Mouse (Mus musculus) forebrain, embryonic 14.5 days (tissue): ENCODE measurements around the gene Wfdc11. TPM values are rescaled to one million over a fixed set of nuclear protein-coding genes. Genes with fewer than 3 reads are reported as not detected.

Experiments used
- ATAC-seq: fragments of 200-750 bp; cut with Nextera tagmentation; 2 replicates; pipeline ENCODE4 v1.8.0; 2017; ENCODE audit warnings: mild to moderate bottlenecking, moderate library complexity
- DNase-seq: peaks from one replicate; pipeline ENCODE4 v3.0.0-alpha.2; 2015; ENCODE audit warnings: low spot score
- H3K27ac ChIP-seq: fragments of 300-500 bp; sonication (generic); 2 replicates; pipeline ENCODE4 v1.5.1; 2014; ENCODE audit warnings: low read depth, mild to moderate bottlenecking, control low read depth, low read length, moderate library complexity
- H3K27me3 ChIP-seq: fragments of 300-500 bp; sonication (generic); replicated peaks from 2 replicates; pipeline ENCODE4 v1.6.1; 2014; ENCODE audit warnings: low read length, control low read depth, mixed read lengths; ENCODE audit not compliant: control insufficient read depth, insufficient read depth
- H3K36me3 ChIP-seq: fragments of 300-500 bp; sonication (generic); 2 replicates; pipeline ENCODE4 v1.6.1; 2014; ENCODE audit warnings: low read length, control low read depth; ENCODE audit not compliant: control insufficient read depth, insufficient read depth
- H3K4me1 ChIP-seq: fragments of 300-500 bp; sonication (generic); 2 replicates; pipeline ENCODE4 v1.6.1; 2014; ENCODE audit warnings: antibody characterized with exemption, low read length, control low read depth; ENCODE audit not compliant: control insufficient read depth, insufficient read depth
- H3K4me2 ChIP-seq: fragments of 300-500 bp; sonication (generic); 2 replicates; pipeline ENCODE4 v1.6.1; 2014; ENCODE audit warnings: mild to moderate bottlenecking, control low read depth, low read length
- H3K4me3 ChIP-seq: fragments of 300-500 bp; sonication (generic); 2 replicates; pipeline ENCODE4 v1.5.1; 2014; ENCODE audit warnings: low read depth, low read length, control low read depth
- H3K9ac ChIP-seq: fragments of 300-500 bp; sonication (generic); 2 replicates; pipeline ENCODE4 v1.6.1; 2014; ENCODE audit warnings: mild to moderate bottlenecking, low read length, control low read depth, moderate library complexity
- H3K9me3 ChIP-seq: fragments of 300-500 bp; sonication (generic); replicated peaks from 2 replicates; pipeline ENCODE4 v1.6.1; 2016; ENCODE audit warnings: low read length, control low read depth, mixed read lengths; ENCODE audit not compliant: control insufficient read depth
- WGBS: fragments of 180-500 bp; shearing (Covaris S2); extraction: QIAGEN DNeasy Blood & Tissue Kit; methylation state at CpG from one replicate; pipeline ENCODE4 v1.1.7; 2014; 5-methylcytosine and 5-hydroxymethylcytosine counted together
- polyA plus RNA-seq: library from polyadenylated mRNA; unstranded; fragments of >200 nt; fragmentation: Nextera tagmentation; extraction: Ambion mirVana; gene quantifications from 2 replicates; pipeline ENCODE4 v1.2.1, GENCODE M21; 2014

The Wfdc11 gene
- polyA plus RNA-seq, 1 experiment from 2014 or later: not detected

DNA sequence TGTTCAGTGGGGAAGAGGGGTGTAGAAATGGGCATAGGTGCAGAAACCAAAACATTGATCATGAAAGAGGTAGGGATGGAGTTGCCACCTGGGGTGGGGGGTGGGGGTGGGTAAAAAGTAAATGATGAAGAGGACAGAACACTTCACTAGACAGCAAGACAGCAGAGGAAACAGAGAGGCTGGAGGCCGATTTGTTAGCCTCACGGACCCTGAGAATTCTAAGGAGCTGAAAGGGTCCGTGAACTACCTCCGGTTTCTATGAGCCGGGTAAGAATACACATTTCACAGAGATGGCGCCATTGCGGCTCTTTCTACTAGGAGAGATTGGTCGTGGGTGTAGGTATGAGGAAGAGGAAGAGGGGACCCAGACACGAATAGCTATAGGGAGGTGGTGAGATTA lies 17.4 kb downstream of the Wfdc11 start, which contains the start of gene Wfdc9:
Gene Wfdc9, minus strand, starts transcription at position 101 of the 400 bp plus-strand sequence.
- H3K9me3 ChIP-seq: no peaks in the 10 kb centered on the region
- H3K36me3 ChIP-seq: no peaks in the 10 kb centered on the region
- 83% methylated on average over 9 of the region's 9 CpGs for WGBS
- ATAC-seq: no peak
- no peak for DNase-seq
- H3K27ac ChIP-seq: no peak within 1 kb of the TSS
- H3K4me2 ChIP-seq: no peak within 1 kb of the TSS
- no peaks in the 10 kb centered on the region for H3K27me3 ChIP-seq
- no peaks in the 10 kb centered on the region for H3K4me1 ChIP-seq
- H3K9ac ChIP-seq: no peak within 1 kb of the TSS
- no peak within 1 kb of the TSS for H3K4me3 ChIP-seq

GRCm38 (mm10) chr2:164655858-164656257 lies 18.0 kb downstream of the Wfdc11 start, which contains the start of gene Wfdc10:
Gene Wfdc10 (plus strand): TSS chr2:164656046.
- Histone ChIP-seq H3K36me3 (no peaks in the 10 kb centered on the region), H3K27me3 (no peaks in the 10 kb centered on the region), H3K4me2 (no peak within 1 kb of the TSS), H3K9ac (no peak within 1 kb of the TSS), H3K9me3 (no peaks in the 10 kb centered on the region), H3K4me1 (no peaks in the 10 kb centered on the region), H3K4me3 (no peak within 1 kb of the TSS), H3K27ac (no peak within 1 kb of the TSS)
- WGBS: 17% methylated on average over 11 of the region's 11 CpGs
- no peak for ATAC-seq
- DNase-seq: peak; percentile 50

- Histone ChIP-seq H3K9ac (no peak overlapping the region), H3K27ac (no peak overlapping the region), H3K27me3 (no peaks in the 10 kb centered on the region), H3K36me3 (no peaks in the 10 kb centered on the region), H3K4me1 (no peaks in the 10 kb centered on the region), H3K4me3 (no peak overlapping the region), H3K4me2 (no peak overlapping the region), H3K9me3 (no peaks in the 10 kb centered on the region)
- ATAC-seq (no peak), DNase-seq (peak; percentile 45)
- WGBS: 65% methylated on average over 13 of the region's 13 CpGs
Measured at GRCm38 (mm10) chr2:164641881-164642673, 31.8 kb downstream of the Wfdc11 start.

DNA sequence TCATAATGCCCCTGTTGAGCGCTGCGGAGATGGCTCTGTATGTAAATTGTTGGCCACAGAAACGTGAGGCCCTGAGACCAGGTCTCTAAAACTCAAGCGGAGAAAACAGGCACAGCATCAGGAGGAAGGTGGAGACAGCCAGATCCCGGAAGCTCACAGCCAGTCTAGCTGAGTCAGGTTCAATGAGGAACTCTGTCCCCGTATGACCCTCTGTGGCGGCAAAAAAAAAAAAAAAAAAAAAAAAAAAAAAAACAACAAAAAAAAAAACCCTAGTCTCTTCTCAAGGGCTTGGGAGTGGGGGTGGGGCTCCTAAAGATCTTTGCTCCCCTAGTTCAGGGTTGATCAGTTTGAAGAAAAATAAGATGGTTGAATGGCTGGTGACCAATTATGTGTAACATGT lies 32.8 kb downstream of the Wfdc11 start:
- no peak for ATAC-seq
- H3K4me2 ChIP-seq: no peak overlapping the region
- no peaks in the 10 kb centered on the region for H3K9me3 ChIP-seq
- no peaks in the 10 kb centered on the region for H3K4me1 ChIP-seq
- 68% methylated on average over 7 of the region's 7 CpGs for WGBS
- no peaks in the 10 kb centered on the region for H3K36me3 ChIP-seq
- no peak for DNase-seq
- no peak overlapping the region for H3K27ac ChIP-seq
- H3K27me3 ChIP-seq: no peaks in the 10 kb centered on the region
- H3K9ac ChIP-seq: no peak overlapping the region
- no peak overlapping the region for H3K4me3 ChIP-seq

DNA sequence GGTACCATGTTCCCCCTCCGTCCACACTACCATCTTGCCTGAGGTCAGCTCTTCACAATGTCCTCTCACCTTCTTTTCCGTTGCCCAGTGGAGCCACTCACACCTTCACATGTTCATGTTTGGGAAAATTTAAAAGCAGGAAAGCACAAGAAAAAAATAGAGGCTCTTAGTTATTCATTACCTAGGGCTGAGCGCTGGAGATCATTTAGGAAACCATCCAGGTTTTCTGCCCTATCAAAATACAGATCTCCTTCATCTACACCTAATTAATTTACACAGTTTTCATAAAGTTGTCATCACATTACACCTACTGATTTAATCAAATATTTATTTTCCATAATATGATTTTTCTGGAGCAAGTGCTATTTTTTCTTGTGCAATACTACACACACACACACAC lies 35.2 kb downstream of the Wfdc11 start, which contains the start of gene Wfdc16:
Gene Wfdc16, minus strand, starts transcription at position 101 of the 400 bp plus-strand sequence.
- no peak for ATAC-seq
- H3K9me3 ChIP-seq: no peaks in the 10 kb centered on the region
- H3K4me1 ChIP-seq: no peaks in the 10 kb centered on the region
- no peaks in the 10 kb centered on the region for H3K27me3 ChIP-seq
- 85% methylated on average over 3 of the region's 3 CpGs for WGBS
- no peak within 1 kb of the TSS for H3K4me3 ChIP-seq
- H3K27ac ChIP-seq: no peak within 1 kb of the TSS
- no peaks in the 10 kb centered on the region for H3K36me3 ChIP-seq
- no peak for DNase-seq
- H3K4me2 ChIP-seq: no peak within 1 kb of the TSS
- H3K9ac ChIP-seq: no peak within 1 kb of the TSS

DNA sequence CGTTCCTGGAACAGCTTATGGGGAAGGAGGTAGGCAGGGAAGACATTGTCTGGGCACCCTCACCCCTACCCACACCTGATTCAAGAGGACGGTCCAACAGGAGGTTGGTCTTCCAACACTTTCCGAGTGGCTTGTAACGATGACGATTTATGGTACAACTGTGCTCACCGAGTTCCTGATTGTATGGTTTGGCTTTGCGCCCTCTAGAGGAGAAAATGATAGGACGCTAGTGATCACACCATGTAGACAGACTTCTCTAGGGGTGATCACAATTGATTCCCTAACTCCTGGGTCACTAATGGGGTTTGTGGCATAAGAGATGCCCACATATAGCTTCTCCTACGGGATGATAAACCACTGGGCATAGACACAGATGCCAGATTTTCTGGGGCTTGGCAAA lies 38.6 kb downstream of the Wfdc11 start:
- Histone ChIP-seq H3K36me3 (no peaks in the 10 kb centered on the region), H3K27me3 (no peaks in the 10 kb centered on the region), H3K4me2 (no peak overlapping the region), H3K27ac (no peak overlapping the region), H3K4me1 (no peaks in the 10 kb centered on the region), H3K4me3 (no peak overlapping the region), H3K9ac (no peak overlapping the region), H3K9me3 (no peaks in the 10 kb centered on the region)
- no peak for DNase-seq
- WGBS: 78% methylated on average over 9 of the region's 9 CpGs
- no peak for ATAC-seq

DNA sequence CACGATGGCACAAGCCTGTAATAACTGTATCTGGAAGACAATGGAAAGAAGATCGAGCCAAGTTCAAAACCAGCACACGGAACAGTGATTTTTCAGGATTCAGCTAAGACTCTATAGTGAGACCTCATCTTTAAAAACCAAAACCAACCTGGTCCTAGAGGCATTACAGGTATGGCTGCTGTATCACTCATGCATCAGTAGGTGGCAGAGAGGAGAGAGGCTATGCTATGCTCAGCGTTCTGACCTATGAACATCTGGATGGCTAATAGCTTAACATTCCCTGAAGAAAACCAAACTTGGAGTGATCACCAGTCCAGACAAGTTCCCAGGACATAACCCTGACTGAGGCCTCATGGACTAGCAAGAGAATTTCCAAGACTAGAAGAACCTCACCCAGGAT lies 52.1 kb downstream of the Wfdc11 start:
- H3K9ac ChIP-seq: no peak overlapping the region
- WGBS: 85% methylated on average over 4 of the region's 4 CpGs
- H3K36me3 ChIP-seq: no peaks in the 10 kb centered on the region
- no peaks in the 10 kb centered on the region for H3K4me1 ChIP-seq
- no peaks in the 10 kb centered on the region for H3K9me3 ChIP-seq
- H3K4me3 ChIP-seq: no peak overlapping the region
- H3K4me2 ChIP-seq: no peak overlapping the region
- DNase-seq: no peak
- no peak for ATAC-seq
- no peak overlapping the region for H3K27ac ChIP-seq
- H3K27me3 ChIP-seq: no peaks in the 10 kb centered on the region

DNA sequence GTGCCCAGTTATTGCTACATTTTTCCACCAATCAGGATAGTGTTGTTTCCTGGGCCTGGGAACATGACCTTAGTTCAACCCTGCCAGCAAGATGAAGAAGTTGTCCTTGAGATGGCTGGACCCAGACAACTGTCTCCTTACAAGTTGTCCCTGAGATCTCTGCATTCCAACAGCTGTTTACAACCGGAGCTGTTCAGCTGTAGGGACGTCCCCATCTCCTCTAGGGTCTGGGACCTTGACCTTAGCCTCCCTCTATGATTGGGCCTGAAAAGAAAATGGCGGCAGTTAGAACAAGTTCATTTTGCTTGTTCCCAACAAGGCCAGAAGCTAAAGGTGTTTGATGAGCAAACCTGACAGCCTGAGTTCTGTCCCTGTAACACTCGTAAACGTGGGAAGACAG lies 54.8 kb downstream of the Wfdc11 start:
- Histone ChIP-seq H3K4me1 (no peaks in the 10 kb centered on the region), H3K4me2 (no peak overlapping the region), H3K9me3 (no peaks in the 10 kb centered on the region), H3K9ac (no peak overlapping the region), H3K4me3 (no peak overlapping the region), H3K27ac (no peak overlapping the region), H3K36me3 (no peaks in the 10 kb centered on the region), H3K27me3 (no peaks in the 10 kb centered on the region)
- WGBS: 89% methylated on average over 5 of the region's 5 CpGs
- DNase-seq (no peak), ATAC-seq (no peak)

- 88% methylated on average over 3 of the region's 3 CpGs for WGBS
- Histone ChIP-seq H3K4me3 (no peak overlapping the region), H3K27ac (no peak overlapping the region), H3K4me1 (no peaks in the 10 kb centered on the region), H3K4me2 (no peak overlapping the region), H3K9me3 (no peaks in the 10 kb centered on the region), H3K36me3 (no peaks in the 10 kb centered on the region), H3K9ac (no peak overlapping the region), H3K27me3 (no peaks in the 10 kb centered on the region)
- ATAC-seq: no peak
- no peak for DNase-seq
Measured at GRCm38 (mm10) chr2:164615386-164615785, 58.5 kb downstream of the Wfdc11 start.
